Mouse (Mus musculus): ENCODE data around the gene Scrn2. TPM values are rescaled to one million over a fixed set of nuclear protein-coding genes. Genes with fewer than 3 reads are reported as not detected.
A peak's percentile ranks its signal among the peaks of the same experiment; 100 is the strongest.

Gene Scrn2
- polyA plus RNA-seq, 1 experiment = 21.1 TPM

- Histone ChIP-seq H3K4me3 (ENCODE audit: insufficient read depth, poor library complexity, severe bottlenecking) (no peak overlapping the region), H3K79me2 (ENCODE audit: control insufficient read depth, insufficient read depth) (no peaks in the 10 kb centered on the region), H3K27me3 (ENCODE audit: control insufficient read depth, insufficient read depth, insufficient read length) (no peaks in the 10 kb centered on the region), H3K79me3 (ENCODE audit: low read depth) (no peaks in the 10 kb centered on the region), H3K36me3 (ENCODE audit: control insufficient read depth, insufficient read depth) (no peaks in the 10 kb centered on the region), H3ac (ENCODE audit: control insufficient read depth, insufficient read length, low read depth) (no peak overlapping the region)
- TF ChIP-seq MYOG (IDR thresholded peaks at IDR 0.05; ENCODE audit: control insufficient read depth, extremely low read depth, insufficient read length) (no peak), MYOD1 (IDR thresholded peaks at IDR 0.05; ENCODE audit: control insufficient read depth, insufficient read length, low read depth) (no peak), FOSL1 (IDR thresholded peaks at IDR 0.05; ENCODE audit: insufficient read depth, low read length, poor library complexity, severe bottlenecking) (no peak), CEBPB (IDR thresholded peaks at IDR 0.05; ENCODE audit: low read depth) (no peak), MAX (IDR thresholded peaks at IDR 0.05) (no peak), CTCF (IDR thresholded peaks at IDR 0.05; ENCODE audit: control insufficient read depth, insufficient read depth, insufficient read length) (no peak), USF1 (IDR thresholded peaks at IDR 0.05; ENCODE audit: low read depth) (no peak)
These were observed 20.4 kb upstream of the Scrn2 start for GRCm38 (mm10) chr11:97009198-97009790.

GRCm38 (mm10) chr11:97013121-97013670, 16.5 kb upstream of the Scrn2 start, which contains the start of gene Sp6:
Sp6 (plus strand) TSS chr11:97013394.
- H3K36me3 ChIP-seq (ENCODE audit: control insufficient read depth, insufficient read depth) = no peaks in the 10 kb centered on the region
- H3ac ChIP-seq (ENCODE audit: control insufficient read depth, insufficient read length, low read depth) = no peak within 1 kb of the TSS
- H3K79me3 ChIP-seq (ENCODE audit: low read depth) = no peaks in the 10 kb centered on the region
- no peaks in the 10 kb centered on the region for H3K79me2 ChIP-seq (ENCODE audit: control insufficient read depth, insufficient read depth)
- H3K27me3 ChIP-seq (ENCODE audit: control insufficient read depth, insufficient read depth, insufficient read length) = peaks cover 3% of the 10 kb centered on the region
- TF ChIP-seq MAX (IDR thresholded peaks at IDR 0.05) = no peak
- TF ChIP-seq MYOG (IDR thresholded peaks at IDR 0.05; ENCODE audit: control insufficient read depth, extremely low read depth, insufficient read length) = no peak
- TF ChIP-seq MYOD1 (IDR thresholded peaks at IDR 0.05; ENCODE audit: control insufficient read depth, insufficient read length, low read depth) = no peak
- no peak for TF ChIP-seq FOSL1 (IDR thresholded peaks at IDR 0.05; ENCODE audit: insufficient read depth, low read length, poor library complexity, severe bottlenecking)
- TF ChIP-seq CEBPB (IDR thresholded peaks at IDR 0.05; ENCODE audit: low read depth) = no peak
- TF ChIP-seq CTCF (IDR thresholded peaks at IDR 0.05; ENCODE audit: control insufficient read depth, insufficient read depth, insufficient read length) = no peak
- TF ChIP-seq USF1 (IDR thresholded peaks at IDR 0.05; ENCODE audit: low read depth) = no peak
- no peak within 1 kb of the TSS for H3K4me3 ChIP-seq (ENCODE audit: insufficient read depth, poor library complexity, severe bottlenecking)

DNA sequence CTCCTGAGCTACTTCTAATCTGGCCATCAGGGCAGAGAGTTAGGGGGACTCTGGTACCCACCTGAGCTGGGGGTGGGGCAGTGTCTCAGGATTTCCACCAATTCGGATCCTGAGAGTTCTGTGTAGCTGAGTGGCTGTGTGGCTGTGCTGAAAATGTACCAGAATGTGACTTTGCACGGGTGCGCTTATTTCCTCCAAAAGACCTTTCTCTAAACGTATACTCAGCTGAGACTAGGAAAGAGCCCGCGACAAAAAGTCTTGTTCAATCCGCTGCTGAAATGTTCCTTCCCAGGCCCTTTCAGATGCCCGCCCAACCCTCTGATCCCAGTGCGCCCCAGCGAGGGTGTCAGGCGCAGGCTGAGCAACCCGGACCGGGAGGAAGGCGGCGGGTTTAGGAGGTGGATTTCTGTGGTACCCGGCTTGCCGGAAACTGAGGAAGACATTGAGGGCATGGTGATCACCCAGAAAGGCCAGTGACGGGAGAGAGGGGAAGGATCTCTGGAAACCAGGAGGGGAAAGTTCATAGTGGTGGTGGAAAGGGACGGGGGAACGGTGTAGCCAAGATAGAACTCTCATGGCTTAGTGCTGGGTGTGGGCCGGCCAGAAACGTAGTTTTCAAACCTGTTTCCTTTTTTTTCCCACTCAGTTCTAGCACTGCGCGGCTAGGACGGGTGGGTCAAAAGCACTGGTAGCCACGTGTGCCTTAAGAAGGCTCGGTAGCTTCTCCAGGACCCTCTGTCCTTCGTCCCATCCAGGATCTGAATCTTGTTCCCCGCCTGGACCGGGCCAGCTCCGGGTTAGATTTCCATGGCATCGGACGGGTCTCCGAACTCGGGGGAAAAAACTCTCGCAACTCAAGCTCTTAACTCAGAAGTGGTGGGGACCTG, 11.8 kb upstream of the Scrn2 start:
- TF ChIP-seq USF1 (IDR thresholded peaks at IDR 0.05; ENCODE audit: low read depth) (no peak), MAX (IDR thresholded peaks at IDR 0.05) (no peak), MYOD1 (IDR thresholded peaks at IDR 0.05; ENCODE audit: control insufficient read depth, insufficient read length, low read depth) (no peak), CTCF (IDR thresholded peaks at IDR 0.05; ENCODE audit: control insufficient read depth, insufficient read depth, insufficient read length) (no peak), MYOG (IDR thresholded peaks at IDR 0.05; ENCODE audit: control insufficient read depth, extremely low read depth, insufficient read length) (no peak), CEBPB (IDR thresholded peaks at IDR 0.05; ENCODE audit: low read depth) (no peak), FOSL1 (IDR thresholded peaks at IDR 0.05; ENCODE audit: insufficient read depth, low read length, poor library complexity, severe bottlenecking) (no peak)
- Histone ChIP-seq H3K79me3 (ENCODE audit: low read depth) (peaks cover 9% of the 10 kb centered on the region), H3ac (ENCODE audit: control insufficient read depth, insufficient read length, low read depth) (no peak overlapping the region), H3K36me3 (ENCODE audit: control insufficient read depth, insufficient read depth) (peaks cover 7% of the 10 kb centered on the region), H3K4me3 (ENCODE audit: insufficient read depth, poor library complexity, severe bottlenecking) (peak overlapping the region; percentile 55), H3K27me3 (ENCODE audit: control insufficient read depth, insufficient read depth, insufficient read length) (peaks cover 8% of the 10 kb centered on the region), H3K79me2 (ENCODE audit: control insufficient read depth, insufficient read depth) (peaks cover 41% of the 10 kb centered on the region)

DNA sequence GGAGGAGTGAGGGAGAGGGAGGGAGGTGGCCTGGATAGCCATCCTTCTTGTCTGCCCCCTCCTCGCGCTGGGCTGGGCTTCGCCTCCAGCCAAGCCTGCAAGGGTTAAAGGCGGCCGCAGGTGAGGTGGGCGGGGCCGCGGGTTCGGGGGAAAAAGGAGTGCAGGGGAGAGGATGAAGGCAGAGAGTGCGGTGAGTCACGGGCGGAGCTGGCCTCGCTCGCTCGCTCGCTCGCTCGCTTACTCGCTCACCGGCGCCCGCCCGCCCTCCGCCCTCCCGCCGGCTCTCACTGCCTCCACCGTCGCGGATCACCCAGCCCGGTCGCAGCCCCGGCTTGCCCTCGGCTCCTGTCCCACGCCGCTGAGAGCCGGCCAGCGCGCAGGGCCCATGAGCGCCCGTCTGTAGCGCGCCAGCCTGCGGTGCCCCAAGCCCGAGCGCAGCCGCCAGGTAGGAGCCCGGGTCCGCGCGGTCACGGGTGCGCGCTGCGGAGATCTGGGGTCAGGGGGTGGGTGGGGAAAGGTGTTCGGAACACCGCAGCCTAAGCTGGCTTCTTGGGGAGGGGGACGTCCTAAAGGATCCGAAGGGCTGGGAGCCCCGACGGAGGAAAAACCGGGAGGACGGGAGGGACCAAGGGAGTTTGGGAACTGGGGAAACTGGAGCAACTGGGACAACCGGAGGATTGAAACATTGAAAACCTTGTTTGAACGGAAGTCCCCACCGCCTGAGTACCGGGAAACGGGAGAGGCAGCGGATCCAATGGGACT, 11.0 kb upstream of the Scrn2 start:
- Histone ChIP-seq H3K36me3 (ENCODE audit: control insufficient read depth, insufficient read depth) (peaks cover 9% of the 10 kb centered on the region), H3ac (ENCODE audit: control insufficient read depth, insufficient read length, low read depth) (peak overlapping the region; percentile 92), H3K79me3 (ENCODE audit: low read depth) (peaks cover 15% of the 10 kb centered on the region), H3K27me3 (ENCODE audit: control insufficient read depth, insufficient read depth, insufficient read length) (peaks cover 8% of the 10 kb centered on the region), H3K4me3 (ENCODE audit: insufficient read depth, poor library complexity, severe bottlenecking) (peak overlapping the region; percentile 55), H3K79me2 (ENCODE audit: control insufficient read depth, insufficient read depth) (peaks cover 49% of the 10 kb centered on the region)
- no peak for TF ChIP-seq FOSL1 (IDR thresholded peaks at IDR 0.05; ENCODE audit: insufficient read depth, low read length, poor library complexity, severe bottlenecking)
- no peak for TF ChIP-seq MAX (IDR thresholded peaks at IDR 0.05)
- no peak for TF ChIP-seq CTCF (IDR thresholded peaks at IDR 0.05; ENCODE audit: control insufficient read depth, insufficient read depth, insufficient read length)
- TF ChIP-seq CEBPB (IDR thresholded peaks at IDR 0.05; ENCODE audit: low read depth) = no peak
- TF ChIP-seq USF1 (IDR thresholded peaks at IDR 0.05; ENCODE audit: low read depth) = no peak
- no peak for TF ChIP-seq MYOG (IDR thresholded peaks at IDR 0.05; ENCODE audit: control insufficient read depth, extremely low read depth, insufficient read length)
- no peak for TF ChIP-seq MYOD1 (IDR thresholded peaks at IDR 0.05; ENCODE audit: control insufficient read depth, insufficient read length, low read depth)

DNA sequence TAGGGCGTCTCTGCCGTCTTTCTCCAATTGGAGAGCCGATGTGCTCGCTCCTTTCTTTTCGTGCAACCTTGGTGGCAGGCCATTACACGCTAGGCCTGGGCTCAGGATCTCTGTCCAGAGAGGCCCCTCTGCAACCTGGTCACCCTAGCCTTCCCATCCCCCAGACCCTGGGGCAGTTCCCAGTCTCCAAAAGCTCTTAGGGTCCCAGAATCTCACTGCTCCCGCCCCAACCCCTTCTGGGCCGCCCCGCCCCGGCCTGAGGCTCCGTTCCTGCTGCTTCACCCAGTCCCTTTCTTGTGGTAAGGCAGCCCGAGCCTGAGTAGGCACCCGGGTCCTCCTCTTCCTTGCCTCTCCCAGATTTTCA, 10.4 kb upstream of the Scrn2 start:
- TF ChIP-seq USF1 (IDR thresholded peaks at IDR 0.05; ENCODE audit: low read depth) (no peak), MYOD1 (IDR thresholded peaks at IDR 0.05; ENCODE audit: control insufficient read depth, insufficient read length, low read depth) (no peak), CTCF (IDR thresholded peaks at IDR 0.05; ENCODE audit: control insufficient read depth, insufficient read depth, insufficient read length) (no peak), FOSL1 (IDR thresholded peaks at IDR 0.05; ENCODE audit: insufficient read depth, low read length, poor library complexity, severe bottlenecking) (no peak)
- Histone ChIP-seq H3K79me3 (ENCODE audit: low read depth) (peaks cover 17% of the 10 kb centered on the region), H3K27me3 (ENCODE audit: control insufficient read depth, insufficient read depth, insufficient read length) (peaks cover 8% of the 10 kb centered on the region), H3ac (ENCODE audit: control insufficient read depth, insufficient read length, low read depth) (peak overlapping the region; percentile 92), H3K4me3 (ENCODE audit: insufficient read depth, poor library complexity, severe bottlenecking) (peak overlapping the region; percentile 55), H3K79me2 (ENCODE audit: control insufficient read depth, insufficient read depth) (peaks cover 51% of the 10 kb centered on the region), H3K36me3 (ENCODE audit: control insufficient read depth, insufficient read depth) (peaks cover 14% of the 10 kb centered on the region)

Data from C2C12 (cell line).